Mouse (Mus musculus) embryonic fibroblast, embryonic 13.5 days (primary cell): ENCODE measurements around the gene Prg2.

ENCODE experiments used
- CTCF ChIP-seq: IDR thresholded peaks from 2 replicates; pipeline ENCODE4 v1.5.1; 2011; ENCODE audit warnings: mild to moderate bottlenecking, control low read depth, low read length, moderate library complexity, borderline replicate concordance; ENCODE audit not compliant: insufficient read depth
- POLR2A ChIP-seq: IDR thresholded peaks from 2 replicates; pipeline ENCODE4 v1.6.1; 2011; ENCODE audit warnings: low read depth, mild to moderate bottlenecking, control low read depth, low read length, moderate library complexity

DNA sequence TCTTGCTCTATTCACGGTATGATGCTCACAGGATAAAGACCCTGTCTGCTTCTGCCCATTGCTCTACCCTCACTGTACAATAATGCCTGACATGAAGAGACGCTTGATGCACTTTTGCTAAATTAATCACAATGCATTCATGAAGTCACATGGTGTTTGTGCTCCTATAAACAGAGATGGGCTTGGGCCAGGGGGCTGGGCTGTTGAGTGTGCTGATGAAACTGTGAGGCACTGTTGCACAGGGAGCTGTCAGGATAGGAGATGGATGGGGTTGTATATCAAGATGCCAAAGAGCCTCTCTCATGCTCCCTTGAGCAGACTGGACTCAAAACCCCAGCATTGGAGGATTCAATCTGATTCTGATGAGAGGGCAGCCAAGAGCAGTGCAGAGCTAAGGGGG is 52.9 kb downstream of the Prg2 start:
- no peak for TF ChIP-seq CTCF
- no peak for TF ChIP-seq POLR2A
